Mouse (Mus musculus) hindbrain, embryonic 15.5 days (tissue): ENCODE results near the gene Ankdd1a. TPM values are rescaled to one million over a fixed set of nuclear protein-coding genes. Genes with fewer than 3 reads are reported as not detected.

Experiments
- ATAC-seq: fragments of 200-750 bp; cut with Nextera tagmentation; 2 replicates; pipeline ENCODE4 v1.8.0; 2017; ENCODE audit warnings: low read depth, moderate number of reproducible peaks, moderate TSS enrichment; ENCODE audit not compliant: low FRiP score
- H3K27ac ChIP-seq: fragments of 300-500 bp; sonication (generic); replicated peaks from 2 replicates; pipeline ENCODE4 v1.5.1; 2015; ENCODE audit warnings: mild to moderate bottlenecking, inconsistent platforms
- H3K27me3 ChIP-seq: fragments of 300-500 bp; sonication (generic); 2 replicates; pipeline ENCODE4 v1.6.1; 2015; ENCODE audit warnings: control low read depth, inconsistent platforms
- H3K36me3 ChIP-seq: fragments of 300-500 bp; sonication (generic); 2 replicates; pipeline ENCODE4 v1.6.1; 2015; ENCODE audit warnings: control low read depth, inconsistent platforms
- H3K4me1 ChIP-seq: fragments of 300-500 bp; sonication (generic); replicated peaks from 2 replicates; pipeline ENCODE4 v1.6.1; 2015; ENCODE audit warnings: control low read depth, inconsistent platforms
- H3K4me2 ChIP-seq: fragments of 300-500 bp; sonication (generic); 2 replicates; pipeline ENCODE4 v1.6.1; 2015; ENCODE audit warnings: moderate library complexity, mild to moderate bottlenecking, inconsistent platforms
- H3K4me3 ChIP-seq: fragments of 300-500 bp; sonication (generic); 2 replicates; pipeline ENCODE4 v1.5.1; 2015; ENCODE audit warnings: mild to moderate bottlenecking, inconsistent platforms
- H3K9ac ChIP-seq: fragments of 300-500 bp; sonication (generic); 2 replicates; pipeline ENCODE4 v1.6.1; 2015; ENCODE audit warnings: inconsistent platforms
- H3K9me3 ChIP-seq: fragments of 300-500 bp; sonication (generic); 2 replicates; pipeline ENCODE4 v1.6.1; 2016; ENCODE audit warnings: control low read depth, inconsistent platforms
- WGBS: fragments of 180-500 bp; shearing (Covaris S2); methylation state at CpG from one replicate; pipeline ENCODE4 v1.1.7; 2015; 5-methylcytosine and 5-hydroxymethylcytosine counted together
- polyA plus RNA-seq: library from polyadenylated mRNA; unstranded; fragments of >200 nt; fragmentation: Nextera tagmentation; extraction: Ambion mirVana; gene quantifications from 2 replicates; pipeline ENCODE4 v1.2.1, GENCODE M21; 2015

Gene Ankdd1a
- polyA plus RNA-seq, 1 experiment from 2014 or later = 1.3 TPM

- ATAC-seq = no peak
- Histone ChIP-seq H3K4me1 (peaks cover 15% of the 10 kb centered on the region), H3K36me3 (0 out of 2 replicates have a peak, but pooled peaks cover 5% of the 10 kb centered on the region), H3K4me2 (no peak overlapping the region), H3K27me3 (no peaks in the 10 kb centered on the region), H3K9me3 (no peaks in the 10 kb centered on the region), H3K4me3 (no peak overlapping the region), H3K27ac (no peak overlapping the region), H3K9ac (no peak overlapping the region)
- 92% methylated on average over 2 of the region's 2 CpGs for WGBS
Measured at GRCm38 (mm10) chr9:65552711-65553110, 32.7 kb upstream of the Ankdd1a start.

GRCm38 (mm10) chr9:65552141-65552540 is 32.1 kb upstream of the Ankdd1a start:
- Histone ChIP-seq H3K27me3 (no peaks in the 10 kb centered on the region), H3K27ac (no peak overlapping the region), H3K4me2 (no peak overlapping the region), H3K9me3 (no peaks in the 10 kb centered on the region), H3K4me3 (no peak overlapping the region), H3K9ac (no peak overlapping the region), H3K4me1 (peaks cover 15% of the 10 kb centered on the region), H3K36me3 (0 out of 2 replicates have a peak, but pooled peaks cover 5% of the 10 kb centered on the region)
- WGBS = 89% methylated on average over 5 of the region's 5 CpGs
- no peak for ATAC-seq

GRCm38 (mm10) chr9:65551035-65551434 is 31.0 kb upstream of the Ankdd1a start:
- H3K36me3 ChIP-seq = no peaks in the 10 kb centered on the region
- ATAC-seq = peak; percentile 56; the same call in 1 of the 2 replicates
- no peak overlapping the region for H3K9ac ChIP-seq
- 37% methylated on average over 5 of the region's 5 CpGs for WGBS
- no peaks in the 10 kb centered on the region for H3K9me3 ChIP-seq
- no peak overlapping the region for H3K27ac ChIP-seq
- no peaks in the 10 kb centered on the region for H3K27me3 ChIP-seq
- H3K4me1 ChIP-seq = peaks cover 15% of the 10 kb centered on the region
- H3K4me2 ChIP-seq = no peak overlapping the region
- no peak overlapping the region for H3K4me3 ChIP-seq

GRCm38 (mm10) chr9:65550079-65550831 is 30.3 kb upstream of the Ankdd1a start:
- Histone ChIP-seq H3K4me3 (no peak overlapping the region), H3K27me3 (no peaks in the 10 kb centered on the region), H3K4me2 (no peak overlapping the region), H3K27ac (no peak overlapping the region), H3K9ac (no peak overlapping the region), H3K36me3 (no peaks in the 10 kb centered on the region), H3K4me1 (peaks cover 20% of the 10 kb centered on the region), H3K9me3 (no peaks in the 10 kb centered on the region)
- WGBS = 33% methylated on average over 7 of the region's 7 CpGs
- no peak for ATAC-seq

GRCm38 (mm10) chr9:65549643-65550042 is 29.6 kb upstream of the Ankdd1a start:
- Histone ChIP-seq H3K4me1 (peaks cover 20% of the 10 kb centered on the region), H3K4me2 (no peak overlapping the region), H3K4me3 (no peak overlapping the region), H3K27ac (no peak overlapping the region), H3K27me3 (no peaks in the 10 kb centered on the region), H3K36me3 (no peaks in the 10 kb centered on the region), H3K9me3 (no peaks in the 10 kb centered on the region), H3K9ac (no peak overlapping the region)
- ATAC-seq = no peak
- 82% methylated on average over 5 of the region's 5 CpGs for WGBS

- Histone ChIP-seq H3K27me3 (no peaks in the 10 kb centered on the region), H3K4me3 (no peak overlapping the region), H3K9me3 (no peaks in the 10 kb centered on the region), H3K9ac (no peak overlapping the region), H3K36me3 (no peaks in the 10 kb centered on the region), H3K4me2 (no peak overlapping the region), H3K27ac (no peak overlapping the region), H3K4me1 (peaks cover 20% of the 10 kb centered on the region)
- 60% methylated on average over 3 of the region's 3 CpGs for WGBS
- ATAC-seq = no peak
Measured at GRCm38 (mm10) chr9:65549139-65549538, 29.1 kb upstream of the Ankdd1a start.

GRCm38 (mm10) chr9:65548311-65548710 is 28.3 kb upstream of the Ankdd1a start:
- H3K4me3 ChIP-seq = no peak overlapping the region
- WGBS = 45% methylated on average over 8 of the region's 8 CpGs
- H3K27me3 ChIP-seq = no peaks in the 10 kb centered on the region
- no peak for ATAC-seq
- no peaks in the 10 kb centered on the region for H3K9me3 ChIP-seq
- no peak overlapping the region for H3K27ac ChIP-seq
- H3K36me3 ChIP-seq = no peaks in the 10 kb centered on the region
- H3K4me2 ChIP-seq = no peak overlapping the region
- peaks cover 20% of the 10 kb centered on the region for H3K4me1 ChIP-seq
- H3K9ac ChIP-seq = no peak overlapping the region

- peaks cover 20% of the 10 kb centered on the region for H3K4me1 ChIP-seq
- H3K27me3 ChIP-seq = no peaks in the 10 kb centered on the region
- no peak overlapping the region for H3K27ac ChIP-seq
- H3K4me2 ChIP-seq = no peak overlapping the region
- 47% methylated on average over 4 of the region's 4 CpGs for WGBS
- ATAC-seq = no peak
- no peak overlapping the region for H3K9ac ChIP-seq
- H3K4me3 ChIP-seq = no peak overlapping the region
- no peaks in the 10 kb centered on the region for H3K9me3 ChIP-seq
- no peaks in the 10 kb centered on the region for H3K36me3 ChIP-seq
Measured at GRCm38 (mm10) chr9:65547844-65548243, 27.9 kb upstream of the Ankdd1a start.

- Histone ChIP-seq H3K4me2 (no peak overlapping the region), H3K4me1 (peaks cover 20% of the 10 kb centered on the region), H3K4me3 (no peak overlapping the region), H3K27ac (no peak overlapping the region), H3K27me3 (no peaks in the 10 kb centered on the region), H3K9me3 (no peaks in the 10 kb centered on the region), H3K36me3 (no peaks in the 10 kb centered on the region), H3K9ac (no peak overlapping the region)
- no peak for ATAC-seq
- WGBS = 78% methylated on average over 5 of the region's 5 CpGs
Measured at GRCm38 (mm10) chr9:65547111-65547510, 27.1 kb upstream of the Ankdd1a start.

- H3K27me3 ChIP-seq = no peaks in the 10 kb centered on the region
- no peak overlapping the region for H3K27ac ChIP-seq
- 46% methylated on average over 4 of the region's 4 CpGs for WGBS
- peaks cover 20% of the 10 kb centered on the region for H3K4me1 ChIP-seq
- no peak overlapping the region for H3K4me3 ChIP-seq
- H3K9me3 ChIP-seq = no peaks in the 10 kb centered on the region
- H3K9ac ChIP-seq = no peak overlapping the region
- no peak for ATAC-seq
- H3K36me3 ChIP-seq = no peaks in the 10 kb centered on the region
- H3K4me2 ChIP-seq = no peak overlapping the region
Measured at GRCm38 (mm10) chr9:65546413-65546695, 26.4 kb upstream of the Ankdd1a start.

GRCm38 (mm10) chr9:65545635-65546412 is 25.8 kb upstream of the Ankdd1a start:
- Histone ChIP-seq H3K9me3 (no peaks in the 10 kb centered on the region), H3K4me3 (no peak overlapping the region), H3K4me1 (peaks cover 17% of the 10 kb centered on the region), H3K27ac (no peak overlapping the region), H3K9ac (no peak overlapping the region), H3K27me3 (no peaks in the 10 kb centered on the region), H3K4me2 (no peak overlapping the region), H3K36me3 (no peaks in the 10 kb centered on the region)
- WGBS = 59% methylated on average over 10 of the region's 10 CpGs
- no peak for ATAC-seq

GRCm38 (mm10) chr9:65542111-65542524 is 22.1 kb upstream of the Ankdd1a start:
- Histone ChIP-seq H3K27ac (no peak overlapping the region), H3K9me3 (no peaks in the 10 kb centered on the region), H3K4me2 (no peak overlapping the region), H3K4me3 (no peak overlapping the region), H3K9ac (no peak overlapping the region), H3K36me3 (no peaks in the 10 kb centered on the region), H3K4me1 (peaks cover 5% of the 10 kb centered on the region), H3K27me3 (no peaks in the 10 kb centered on the region)
- 88% methylated on average over 7 of the region's 7 CpGs for WGBS
- ATAC-seq = no peak
